Mouse (Mus musculus) liver, postnatal 0 days (tissue): ENCODE data around the gene Tm7sf3. TPM values are rescaled to one million over a fixed set of nuclear protein-coding genes. Genes with fewer than 3 reads are reported as not detected.

ENCODE experiments used
- ATAC-seq: fragments of 200-750 bp; cut with Nextera tagmentation; 2 replicates; pipeline ENCODE4 v1.8.0; 2017; ENCODE audit warnings: mild to moderate bottlenecking, moderate library complexity
- DNase-seq: peaks from one replicate; pipeline ENCODE4 v3.0.0-alpha.2; 2016
- H3K27ac ChIP-seq: fragments of 300-500 bp; sonication (generic); 2 replicates; pipeline ENCODE4 v1.5.1; 2014; ENCODE audit warnings: antibody characterized with exemption, moderate library complexity, mild to moderate bottlenecking, low read depth
- H3K27me3 ChIP-seq: fragments of 300-500 bp; sonication (generic); 2 replicates; pipeline ENCODE4 v1.6.1; 2014; ENCODE audit warnings: low read length, control low read depth, mixed read lengths; ENCODE audit not compliant: insufficient read depth
- H3K36me3 ChIP-seq: fragments of 300-500 bp; sonication (generic); replicated peaks from 2 replicates; pipeline ENCODE4 v1.6.1; 2014; ENCODE audit warnings: mild to moderate bottlenecking, control low read depth, low read length, moderate library complexity, mixed read lengths; ENCODE audit not compliant: insufficient read depth
- H3K4me1 ChIP-seq: fragments of 300-500 bp; sonication (generic); 2 replicates; pipeline ENCODE4 v1.6.1; 2014; ENCODE audit warnings: antibody characterized with exemption, mild to moderate bottlenecking, control low read depth; ENCODE audit not compliant: insufficient read depth
- H3K4me2 ChIP-seq: fragments of 300-500 bp; sonication (generic); 2 replicates; pipeline ENCODE4 v1.6.1; 2014; ENCODE audit warnings: low read depth, mild to moderate bottlenecking, low read length, moderate library complexity, mixed read lengths
- H3K4me3 ChIP-seq: fragments of 300-500 bp; sonication (generic); 2 replicates; pipeline ENCODE4 v1.5.1; 2014; ENCODE audit warnings: low read depth, low read length
- H3K9ac ChIP-seq: fragments of 300-500 bp; sonication (generic); replicated peaks from 2 replicates; pipeline ENCODE4 v1.6.1; 2014; ENCODE audit warnings: mild to moderate bottlenecking, moderate library complexity
- H3K9me3 ChIP-seq: fragments of 300-500 bp; sonication (generic); 2 replicates; pipeline ENCODE4 v1.6.1; 2016; ENCODE audit warnings: mild to moderate bottlenecking, control low read depth, low read length, mixed read lengths
- CTCF ChIP-seq: sonication (generic); IDR thresholded peaks from 2 replicates; pipeline ENCODE4 v1.5.1; 2016; ENCODE audit warnings: antibody characterized with exemption, low read depth
- EP300 ChIP-seq: IDR thresholded peaks from 2 replicates; pipeline ENCODE4 v1.6.1; 2016; ENCODE audit warnings: antibody characterized with exemption, low read depth, mild to moderate bottlenecking
- WGBS: fragments of 180-500 bp; shearing (Covaris S2); extraction: QIAGEN DNeasy Blood & Tissue Kit; methylation state at CpG from one replicate; pipeline ENCODE4 v1.1.7; 2014; ENCODE audit not compliant: insufficient replicate concordance; 5-methylcytosine and 5-hydroxymethylcytosine counted together
- polyA plus RNA-seq: library from polyadenylated mRNA; unstranded; fragments of >200 nt; fragmentation: Nextera tagmentation; extraction: Ambion mirVana; gene quantifications from 2 replicates; pipeline ENCODE4 v1.2.1, GENCODE M21; 2015

The Tm7sf3 gene
- polyA plus RNA-seq, 1 experiment from 2014 or later, result 21.2 TPM

GRCm38 (mm10) chr6:146662679-146663078, 20.1 kb upstream of the Tm7sf3 start:
- Histone ChIP-seq H3K27ac (no peak overlapping the region), H3K9me3 (no peaks in the 10 kb centered on the region), H3K27me3 (no peaks in the 10 kb centered on the region), H3K4me3 (no peak overlapping the region), H3K36me3 (no peaks in the 10 kb centered on the region), H3K4me2 (no peak overlapping the region), H3K4me1 (0 out of 2 replicates have a peak, but pooled peaks cover 2% of the 10 kb centered on the region), H3K9ac (no peak overlapping the region)
- TF ChIP-seq EP300 (no peak), CTCF (peak; percentile 89)
- peak; percentile 50 for DNase-seq
- 25% methylated on average over 5 of the region's 5 CpGs for WGBS
- 0 out of 2 replicates have a peak, but pooled peaks have one; percentile 43 for ATAC-seq

- no peaks in the 10 kb centered on the region for H3K36me3 ChIP-seq
- 66% methylated on average over 5 of the region's 5 CpGs for WGBS
- TF ChIP-seq CTCF (no peak), EP300 (no peak)
- H3K4me3 ChIP-seq, result no peak overlapping the region
- no peak for DNase-seq
- no peak overlapping the region for H3K27ac ChIP-seq
- no peak overlapping the region for H3K9ac ChIP-seq
- H3K27me3 ChIP-seq, result no peaks in the 10 kb centered on the region
- no peak for ATAC-seq
- no peaks in the 10 kb centered on the region for H3K9me3 ChIP-seq
- H3K4me2 ChIP-seq, result no peak overlapping the region
- H3K4me1 ChIP-seq, result 0 out of 2 replicates have a peak, but pooled peaks cover 2% of the 10 kb centered on the region
Observed at GRCm38 (mm10) chr6:146661655-146662054, 19.0 kb upstream of the Tm7sf3 start.

- Histone ChIP-seq H3K27ac (no peak overlapping the region), H3K9me3 (no peaks in the 10 kb centered on the region), H3K36me3 (no peaks in the 10 kb centered on the region), H3K4me3 (no peak overlapping the region), H3K27me3 (no peaks in the 10 kb centered on the region), H3K4me1 (0 out of 2 replicates have a peak, but pooled peaks cover 2% of the 10 kb centered on the region), H3K9ac (no peak overlapping the region), H3K4me2 (no peak overlapping the region)
- no peak for TF ChIP-seq EP300
- peak; percentile 59 for TF ChIP-seq CTCF
- 52% methylated on average over 2 of the region's 2 CpGs for WGBS
- ATAC-seq (no peak), DNase-seq (no peak)
Observed at GRCm38 (mm10) chr6:146660591-146660990, 18.0 kb upstream of the Tm7sf3 start.

- Histone ChIP-seq H3K9me3 (no peaks in the 10 kb centered on the region), H3K4me3 (no peak overlapping the region), H3K36me3 (peaks cover 15% of the 10 kb centered on the region; the same call in 1 of the 2 replicates), H3K27ac (no peak overlapping the region), H3K27me3 (no peaks in the 10 kb centered on the region), H3K4me2 (no peak overlapping the region), H3K9ac (no peak overlapping the region), H3K4me1 (no peaks in the 10 kb centered on the region)
- WGBS, result 46% methylated on average over 3 of the region's 3 CpGs
- DNase-seq (peak; percentile 12), ATAC-seq (no peak)
- no peak for TF ChIP-seq CTCF
- no peak for TF ChIP-seq EP300
Observed at GRCm38 (mm10) chr6:146653197-146653596, 10.6 kb upstream of the Tm7sf3 start.

GRCm38 (mm10) chr6:146651431-146651830, 8.8 kb upstream of the Tm7sf3 start:
- Histone ChIP-seq H3K36me3 (peaks cover 18% of the 10 kb centered on the region; the same call in 1 of the 2 replicates), H3K27me3 (no peaks in the 10 kb centered on the region), H3K27ac (no peak overlapping the region), H3K9ac (no peak overlapping the region), H3K4me1 (no peaks in the 10 kb centered on the region), H3K4me2 (no peak overlapping the region), H3K4me3 (no peak overlapping the region), H3K9me3 (no peaks in the 10 kb centered on the region)
- DNase-seq (no peak), ATAC-seq (no peak)
- no peak for TF ChIP-seq CTCF
- TF ChIP-seq EP300, result no peak

- Histone ChIP-seq H3K4me2 (no peak overlapping the region), H3K4me3 (no peak overlapping the region), H3K27ac (no peak overlapping the region), H3K9me3 (no peaks in the 10 kb centered on the region), H3K4me1 (no peaks in the 10 kb centered on the region), H3K36me3 (peaks cover 18% of the 10 kb centered on the region; the same call in 1 of the 2 replicates), H3K9ac (no peak overlapping the region), H3K27me3 (no peaks in the 10 kb centered on the region)
- DNase-seq (no peak), ATAC-seq (no peak)
- 70% methylated on average over 2 of the region's 2 CpGs for WGBS
- no peak for TF ChIP-seq CTCF
- TF ChIP-seq EP300, result no peak
Observed at GRCm38 (mm10) chr6:146650013-146650412, 7.4 kb upstream of the Tm7sf3 start.

- WGBS, result 17% methylated on average over 11 of the region's 11 CpGs
- peak overlapping the region; percentile 96 for H3K9ac ChIP-seq
- H3K4me2 ChIP-seq, result peak overlapping the region; percentile 98
- H3K4me3 ChIP-seq, result peak overlapping the region; percentile 90
- H3K27ac ChIP-seq, result peak overlapping the region; percentile 94
- H3K36me3 ChIP-seq, result 0 out of 2 replicates have a peak, but pooled peaks cover 2% of the 10 kb centered on the region
- DNase-seq (no peak), ATAC-seq (no peak)
- H3K9me3 ChIP-seq, result no peaks in the 10 kb centered on the region
- no peak for TF ChIP-seq CTCF
- TF ChIP-seq EP300, result no peak
- H3K4me1 ChIP-seq, result peaks cover 28% of the 10 kb centered on the region
- no peaks in the 10 kb centered on the region for H3K27me3 ChIP-seq
Observed at GRCm38 (mm10) chr6:146643184-146643570, 553 bp upstream of the Tm7sf3 start.
